Mouse (Mus musculus): ENCODE data around the gene Kyat3.

Kyat3 gene

GRCm38 (mm10) chr3:142747673-142748072 is 46.8 kb downstream of the Kyat3 start:
- DNase-seq (ENCODE audit: low spot score): no peak

GRCm38 (mm10) chr3:142749131-142749530 is 48.3 kb downstream of the Kyat3 start:
- DNase-seq (ENCODE audit: low spot score): no peak

GRCm38 (mm10) chr3:142755132-142755867 is 54.4 kb downstream of the Kyat3 start:
- no peak for DNase-seq (ENCODE audit: low spot score)

GRCm38 (mm10) chr3:142757841-142758240 is 57.0 kb downstream of the Kyat3 start:
- no peak for DNase-seq (ENCODE audit: low spot score)

GRCm38 (mm10) chr3:142758593-142758992 is 57.7 kb downstream of the Kyat3 start:
- DNase-seq (ENCODE audit: low spot score): no peak

- DNase-seq (ENCODE audit: low spot score): no peak
These were observed 59.5 kb downstream of the Kyat3 start for GRCm38 (mm10) chr3:142760356-142760755.

- DNase-seq (ENCODE audit: low spot score): peak; percentile 95
These were observed 64.3 kb downstream of the Kyat3 start, which contains the start of gene Gtf2b for GRCm38 (mm10) chr3:142764995-142765777. Gtf2b (plus strand) TSS chr3:142765045.

GRCm38 (mm10) chr3:142765778-142766165 is 64.9 kb downstream of the Kyat3 start:
- DNase-seq (ENCODE audit: low spot score): no peak

GRCm38 (mm10) chr3:142768498-142768897 is 67.6 kb downstream of the Kyat3 start:
- DNase-seq (ENCODE audit: low spot score): no peak

GRCm38 (mm10) chr3:142770518-142770917 is 69.7 kb downstream of the Kyat3 start:
- no peak for DNase-seq (ENCODE audit: low spot score)

GRCm38 (mm10) chr3:142773538-142774191 is 72.8 kb downstream of the Kyat3 start:
- no peak for DNase-seq (ENCODE audit: low spot score)

- no peak for DNase-seq (ENCODE audit: low spot score)
These were observed 76.4 kb downstream of the Kyat3 start for GRCm38 (mm10) chr3:142777227-142777626.

- DNase-seq (ENCODE audit: low spot score): no peak
These were observed 85.7 kb downstream of the Kyat3 start for GRCm38 (mm10) chr3:142786423-142787072.

- DNase-seq (ENCODE audit: low spot score): no peak
These were observed 94.7 kb downstream of the Kyat3 start for GRCm38 (mm10) chr3:142795587-142795986.
